8 mouse cellular contexts compared by ENCODE assay signal in genomic region chr17:49563416-49563780, GRCm38 (mm10). TPM values are rescaled to one million over a fixed set of nuclear protein-coding genes. Genes with fewer than 3 reads are reported as not detected.
DNase-seq lines count a peak whose midpoint lies in the region; ATAC-seq lines count a peak whose summit lies in the region.

No protein-coding gene starts in this region.

- H3K27ac ChIP-seq in kidney, embryonic 16.5 days (ENCODE audit: low read length), result peak overlapping the region; percentile 81; the same call in 1 of the 2 replicates
- peak overlapping the region; percentile 84 for H3K27ac ChIP-seq in forebrain, embryonic 10.5 days
- H3K27ac ChIP-seq in limb, embryonic 11.5 days (replicated peaks; ENCODE audit: low read depth, low read length), result peak overlapping the region; percentile 83
- H3K27ac ChIP-seq in neural tube, embryonic 15.5 days (replicated peaks), result peak overlapping the region; percentile 34; the same call in 1 of the 2 replicates

- peaks cover 25% of the 10 kb centered on the region; the same call in 1 of the 2 replicates for H3K4me1 ChIP-seq in kidney, embryonic 16.5 days (ENCODE audit: insufficient read depth, low read length)
- H3K4me1 ChIP-seq in forebrain, embryonic 10.5 days, result peaks cover 31% of the 10 kb centered on the region
- H3K4me1 ChIP-seq in limb, embryonic 11.5 days (ENCODE audit: control insufficient read depth, insufficient read depth, low read length), result peaks cover 22% of the 10 kb centered on the region
- peaks cover 21% of the 10 kb centered on the region for H3K4me1 ChIP-seq in neural tube, embryonic 15.5 days

- H3K27me3 ChIP-seq in kidney, embryonic 16.5 days (ENCODE audit: insufficient read depth, low read length), result no peaks in the 10 kb centered on the region
- peaks cover 55% of the 10 kb centered on the region for H3K27me3 ChIP-seq in forebrain, embryonic 10.5 days (ENCODE audit: poor library complexity, severe bottlenecking)
- no peaks in the 10 kb centered on the region for H3K27me3 ChIP-seq in limb, embryonic 11.5 days (ENCODE audit: control insufficient read depth, insufficient read depth, low read length)
- H3K27me3 ChIP-seq in neural tube, embryonic 15.5 days (replicated peaks), result no peaks in the 10 kb centered on the region; the same call in 1 of the 2 replicates

- peak overlapping the region; percentile 62 for H3K4me3 ChIP-seq in kidney, embryonic 16.5 days (ENCODE audit: low read length)
- peak overlapping the region; percentile 57 for H3K4me3 ChIP-seq in forebrain, embryonic 10.5 days
- peak overlapping the region; percentile 60 for H3K4me3 ChIP-seq in limb, embryonic 11.5 days (ENCODE audit: low read depth, low read length)
- peak overlapping the region; percentile 42 for H3K4me3 ChIP-seq in neural tube, embryonic 15.5 days (replicated peaks)

- H3K9ac ChIP-seq in kidney, embryonic 16.5 days (replicated peaks; ENCODE audit: low read length), result peak overlapping the region; percentile 79
- H3K9ac ChIP-seq in limb, embryonic 11.5 days (ENCODE audit: low read length), result peak overlapping the region; percentile 67
- 0 out of 2 replicates have a peak overlapping the region, but pooled peaks have one; percentile 28 for H3K9ac ChIP-seq in neural tube, embryonic 15.5 days (replicated peaks)

- H3K4me2 ChIP-seq in kidney, embryonic 16.5 days (replicated peaks; ENCODE audit: low read depth, low read length), result peak overlapping the region; percentile 84
- H3K4me2 ChIP-seq in limb, embryonic 11.5 days (ENCODE audit: low read depth, severe bottlenecking), result peak overlapping the region; percentile 82
- H3K4me2 ChIP-seq in neural tube, embryonic 15.5 days, result peak overlapping the region; percentile 63

- DNase-seq in kidney, adult 11 months, result no peak
- DNase-seq in forebrain, embryonic 10.5 days (ENCODE audit: extremely low spot score, low spot score), result no peak
- DNase-seq in limb, embryonic 11.5 days (ENCODE audit: low spot score), result no peak
- DNase-seq in frontal cortex, postnatal 10 days (ENCODE audit: low spot score in 2 of 2), result no peak
- DNase-seq in cerebellum, adult 8-10 months, result no peak

- 17% methylated on average over 4 of the region's 4 CpGs for WGBS in kidney, embryonic 16.5 days
- 46% methylated on average over 4 of the region's 4 CpGs for WGBS in forebrain, embryonic 10.5 days
- 17% methylated on average over 4 of the region's 4 CpGs for WGBS in limb, embryonic 11.5 days
- WGBS in neural tube, embryonic 15.5 days, result 23% methylated on average over 4 of the region's 4 CpGs

- no peaks in the 10 kb centered on the region for H3K36me3 ChIP-seq in kidney, embryonic 16.5 days (ENCODE audit: insufficient read depth, low read length)
- no peaks in the 10 kb centered on the region for H3K36me3 ChIP-seq in forebrain, embryonic 10.5 days (replicated peaks)
- no peaks in the 10 kb centered on the region for H3K36me3 ChIP-seq in limb, embryonic 11.5 days (ENCODE audit: control insufficient read depth, insufficient read depth, low read length)
- H3K36me3 ChIP-seq in neural tube, embryonic 15.5 days, result no peaks in the 10 kb centered on the region

- peak; percentile 28; the same call in 1 of the 2 replicates for ATAC-seq in kidney, embryonic 16.5 days (ENCODE audit: low FRiP score, low TSS enrichment)
- ATAC-seq in limb, embryonic 11.5 days (ENCODE audit: insufficient number of reproducible peaks, low FRiP score, low TSS enrichment, low read depth), result peak; percentile 12; the same call in 1 of the 2 replicates
- ATAC-seq in neural tube, embryonic 15.5 days (ENCODE audit: low FRiP score), result no peak; the same call in 1 of the 2 replicates
- no peak for ATAC-seq in megakaryocyte-erythroid progenitor cell, adult 5-6 weeks (replicated peaks; ENCODE audit: low FRiP score, low TSS enrichment, poor library complexity, severe bottlenecking)

- no peaks in the 10 kb centered on the region for H3K9me3 ChIP-seq in kidney, embryonic 16.5 days (ENCODE audit: low read length)
- no peaks in the 10 kb centered on the region for H3K9me3 ChIP-seq in forebrain, embryonic 10.5 days
- no peaks in the 10 kb centered on the region for H3K9me3 ChIP-seq in limb, embryonic 11.5 days (ENCODE audit: control insufficient read depth, low read length)
- H3K9me3 ChIP-seq in neural tube, embryonic 15.5 days (replicated peaks), result no peaks in the 10 kb centered on the region

RNA-seq across cellular contexts. Expression of gene Daam2, which starts 0.7 kb away (rescaled TPM):
- polyA plus RNA-seq in kidney, embryonic 16.5 days (2015; fragmentation: Nextera tagmentation; extraction: Ambion mirVana), result 6.7 and 8.1 TPM in 2 replicates
- 1.5 and 1.7 TPM in 2 replicates for polyA plus RNA-seq in forebrain, embryonic 10.5 days (2016; fragmentation: Nextera tagmentation; extraction: Ambion mirVana)
- 8.6 and 8.7 TPM in 2 replicates for polyA plus RNA-seq in limb, embryonic 11.5 days (2014; fragmentation: Nextera tagmentation; extraction: Ambion mirVana)
- 4.0 and 4.8 TPM in 2 replicates for polyA plus RNA-seq in neural tube, embryonic 15.5 days (2015; fragmentation: Nextera tagmentation; extraction: Ambion mirVana)
- total RNA-seq in megakaryocyte-erythroid progenitor cell, adult 5-6 weeks (2014; fragmentation: Nextera tagmentation), result not detected in 2 replicates
- total RNA-seq in megakaryocyte-erythroid progenitor cell, adult 5-6 weeks (2017), result not detected in 2 replicates

RNA-seq across cellular contexts. Expression of gene Kif6, which starts 51.5 kb away (rescaled TPM):
- polyA plus RNA-seq in kidney, embryonic 16.5 days (2015; fragmentation: Nextera tagmentation; extraction: Ambion mirVana), result 1.6 and 2.2 TPM in 2 replicates
- 2.6 and 2.8 TPM in 2 replicates for polyA plus RNA-seq in forebrain, embryonic 10.5 days (2016; fragmentation: Nextera tagmentation; extraction: Ambion mirVana)
- 3.6 and 4.9 TPM in 2 replicates for polyA plus RNA-seq in limb, embryonic 11.5 days (2014; fragmentation: Nextera tagmentation; extraction: Ambion mirVana)
- 2.1 and 3.7 TPM in 2 replicates for polyA plus RNA-seq in neural tube, embryonic 15.5 days (2015; fragmentation: Nextera tagmentation; extraction: Ambion mirVana)
- total RNA-seq in megakaryocyte-erythroid progenitor cell, adult 5-6 weeks (2014; fragmentation: Nextera tagmentation), result not detected in 2 replicates
- total RNA-seq in megakaryocyte-erythroid progenitor cell, adult 5-6 weeks (2017), result not detected in 2 replicates

Comparison
In these comparisons a context has a peak if more than half of its experiments do, and no peak if none do; other contexts are left out.
1. ATAC-seq: peak in kidney, embryonic 16.5 days (single experiment) and limb, embryonic 11.5 days (single experiment); none in neural tube, embryonic 15.5 days (single experiment) and megakaryocyte-erythroid progenitor cell, adult 5-6 weeks (single experiment).
2. H3K27ac ChIP-seq: peak in every context shown above with its lines; median percentile 84 in forebrain, embryonic 10.5 days; 83 in limb, embryonic 11.5 days; 81 in kidney, embryonic 16.5 days; 34 in neural tube, embryonic 15.5 days.
3. H3K9ac ChIP-seq: peak in every context shown above with its lines; median percentile 79 in kidney, embryonic 16.5 days; 67 in limb, embryonic 11.5 days; 28 in neural tube, embryonic 15.5 days.
4. Peak in every context shown above with its lines, with median percentiles within 50 percentile points of each other: H3K4me2 ChIP-seq and H3K4me3 ChIP-seq.